Mouse (Mus musculus): ENCODE measurements at regions not wholly inside any gene's neighbourhood (a gene's known extent, or its start where the extent isn't known, plus 50 kb on each side); places are given as distances from the start of the nearest gene placed in this dataset.
"Not testable (repeated sequence)": the region's sequence is repeated elsewhere in the genome, so short reads cannot be mapped to it uniquely, and the experiment has no call there.

GRCm38 (mm10) chr3:128394805-128395204 lies 498.7 kb upstream of the Fam241a start:
- Histone ChIP-seq H3K36me3 (ENCODE audit: insufficient read depth, low read length) (no peaks in the 10 kb centered on the region), H3K4me3 (replicated peaks; ENCODE audit: low read length) (no peak overlapping the region), H3K27me3 (ENCODE audit: insufficient read depth, low read length) (no peaks in the 10 kb centered on the region), H3K4me1 (replicated peaks; ENCODE audit: low read depth, low read length) (no peaks in the 10 kb centered on the region), H3K9me3 (ENCODE audit: low read length) (no peaks in the 10 kb centered on the region)
- TF ChIP-seq CTCF (conservative IDR thresholded peaks at IDR 0.05; ENCODE audit: low read length) (no peak), NANOG (IDR thresholded peaks at IDR 0.05; ENCODE audit: borderline replicate concordance, low read length) (no peak), POU5F1 (IDR thresholded peaks at IDR 0.05; ENCODE audit: borderline replicate concordance, low read length) (no peak)

DNA sequence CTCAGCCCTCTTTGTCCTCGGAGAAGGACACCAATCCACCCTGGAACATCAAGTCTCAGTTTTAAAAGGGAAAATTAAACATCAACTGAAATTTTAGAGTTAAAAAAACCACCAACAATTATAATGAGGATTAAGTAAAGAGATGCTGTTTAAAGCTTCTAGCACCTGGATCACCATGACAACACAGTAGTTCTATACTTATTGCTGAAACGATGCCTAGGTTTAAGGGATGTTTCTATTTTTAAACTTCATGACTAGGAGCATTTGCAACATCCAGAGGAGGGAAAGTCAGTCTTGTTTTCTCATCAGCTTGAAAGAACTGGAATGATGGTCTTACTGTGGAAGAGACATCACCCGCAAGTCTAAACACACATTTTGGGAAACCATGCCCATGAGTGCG lies 484.5 kb upstream of the Fam241a start:
- H3K4me1 ChIP-seq (replicated peaks; ENCODE audit: low read depth, low read length), result no peaks in the 10 kb centered on the region
- no peaks in the 10 kb centered on the region for H3K9me3 ChIP-seq (ENCODE audit: low read length)
- no peak overlapping the region for H3K4me3 ChIP-seq (replicated peaks; ENCODE audit: low read length)
- no peaks in the 10 kb centered on the region for H3K36me3 ChIP-seq (ENCODE audit: insufficient read depth, low read length)
- no peaks in the 10 kb centered on the region for H3K27me3 ChIP-seq (ENCODE audit: insufficient read depth, low read length)
- TF ChIP-seq CTCF (conservative IDR thresholded peaks at IDR 0.05; ENCODE audit: low read length), result no peak
- TF ChIP-seq POU5F1 (IDR thresholded peaks at IDR 0.05; ENCODE audit: borderline replicate concordance, low read length), result no peak
- no peak for TF ChIP-seq NANOG (IDR thresholded peaks at IDR 0.05; ENCODE audit: borderline replicate concordance, low read length)

GRCm38 (mm10) chr3:128369521-128370127 lies 473.5 kb upstream of the Fam241a start:
- Histone ChIP-seq H3K27me3 (ENCODE audit: insufficient read depth, low read length) (no peaks in the 10 kb centered on the region), H3K4me1 (replicated peaks; ENCODE audit: low read depth, low read length) (no peaks in the 10 kb centered on the region; the same call in 1 of the 2 replicates), H3K4me3 (replicated peaks; ENCODE audit: low read length) (no peak overlapping the region), H3K9me3 (ENCODE audit: low read length) (no peaks in the 10 kb centered on the region), H3K36me3 (ENCODE audit: insufficient read depth, low read length) (no peaks in the 10 kb centered on the region)
- TF ChIP-seq POU5F1 (IDR thresholded peaks at IDR 0.05; ENCODE audit: borderline replicate concordance, low read length), result no peak

GRCm38 (mm10) chr3:128362310-128362709 lies 466.2 kb upstream of the Fam241a start:
- no peak overlapping the region for H3K4me3 ChIP-seq (replicated peaks; ENCODE audit: low read length)
- H3K4me1 ChIP-seq (replicated peaks; ENCODE audit: low read depth, low read length), result no peaks in the 10 kb centered on the region
- TF ChIP-seq POU5F1 (IDR thresholded peaks at IDR 0.05; ENCODE audit: borderline replicate concordance, low read length), result no peak
- TF ChIP-seq NANOG (IDR thresholded peaks at IDR 0.05; ENCODE audit: borderline replicate concordance, low read length), result no peak
- TF ChIP-seq CTCF (conservative IDR thresholded peaks at IDR 0.05; ENCODE audit: low read length), result no peak
- no peaks in the 10 kb centered on the region for H3K36me3 ChIP-seq (ENCODE audit: insufficient read depth, low read length)
- no peaks in the 10 kb centered on the region for H3K9me3 ChIP-seq (ENCODE audit: low read length)
- no peaks in the 10 kb centered on the region for H3K27me3 ChIP-seq (ENCODE audit: insufficient read depth, low read length)

- not testable (repeated sequence) for H3K9me3 ChIP-seq (ENCODE audit: low read length); H3K27me3 ChIP-seq (ENCODE audit: insufficient read depth, low read length); H3K4me1 ChIP-seq (replicated peaks; ENCODE audit: low read depth, low read length); H3K36me3 ChIP-seq (ENCODE audit: insufficient read depth, low read length); H3K4me3 ChIP-seq (replicated peaks; ENCODE audit: low read length)
- peak; percentile 30 for TF ChIP-seq CTCF (conservative IDR thresholded peaks at IDR 0.05; ENCODE audit: low read length)
Measured at GRCm38 (mm10) chr3:128349123-128349522, 453.0 kb upstream of the Fam241a start.

DNA sequence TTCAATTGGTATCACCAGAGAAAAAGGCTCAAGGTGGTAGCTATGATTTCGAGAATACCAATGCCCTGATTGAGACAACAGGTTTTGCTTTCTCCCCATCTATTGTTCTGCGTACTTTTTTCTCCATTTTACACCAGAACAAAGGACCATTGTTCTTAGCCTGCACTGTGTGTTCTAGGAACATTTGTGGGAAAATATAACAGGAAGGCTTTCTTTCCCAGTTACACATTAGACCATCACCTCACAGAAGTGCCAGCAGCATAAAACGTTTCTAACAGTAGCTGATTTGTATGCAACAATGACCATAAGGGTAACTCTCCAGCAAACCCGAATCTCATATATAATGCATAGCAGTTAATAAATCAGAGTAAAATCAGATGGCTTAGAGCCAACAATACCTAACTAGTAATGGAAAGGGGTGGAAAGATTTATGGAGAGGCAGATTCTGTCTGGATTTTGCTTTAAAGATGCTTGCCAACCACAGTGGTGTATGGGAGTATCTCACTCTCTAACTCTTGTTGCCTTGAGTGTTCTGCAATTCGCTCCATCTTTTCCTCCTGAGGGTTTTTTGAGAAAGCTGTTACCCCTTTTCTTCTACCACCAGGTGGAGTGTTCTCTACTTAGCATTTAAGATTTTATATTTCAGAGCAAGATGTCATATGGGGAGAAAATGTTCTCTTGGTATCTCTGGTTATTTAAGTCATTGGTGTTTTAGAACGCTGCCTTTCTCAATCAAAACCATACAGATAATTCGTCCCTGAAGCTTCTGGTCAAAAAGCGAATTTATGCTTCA lies 451.9 kb upstream of the Fam241a start:
- H3K9me3 ChIP-seq (ENCODE audit: low read length), result no peaks in the 10 kb centered on the region
- no peaks in the 10 kb centered on the region for H3K36me3 ChIP-seq (ENCODE audit: insufficient read depth, low read length)
- TF ChIP-seq CTCF (conservative IDR thresholded peaks at IDR 0.05; ENCODE audit: low read length), result no peak
- no peak for TF ChIP-seq NANOG (IDR thresholded peaks at IDR 0.05; ENCODE audit: borderline replicate concordance, low read length)
- TF ChIP-seq POU5F1 (IDR thresholded peaks at IDR 0.05; ENCODE audit: borderline replicate concordance, low read length), result no peak
- H3K4me3 ChIP-seq (replicated peaks; ENCODE audit: low read length), result no peak overlapping the region
- H3K4me1 ChIP-seq (replicated peaks; ENCODE audit: low read depth, low read length), result no peaks in the 10 kb centered on the region
- H3K27me3 ChIP-seq (ENCODE audit: insufficient read depth, low read length), result no peaks in the 10 kb centered on the region

DNA sequence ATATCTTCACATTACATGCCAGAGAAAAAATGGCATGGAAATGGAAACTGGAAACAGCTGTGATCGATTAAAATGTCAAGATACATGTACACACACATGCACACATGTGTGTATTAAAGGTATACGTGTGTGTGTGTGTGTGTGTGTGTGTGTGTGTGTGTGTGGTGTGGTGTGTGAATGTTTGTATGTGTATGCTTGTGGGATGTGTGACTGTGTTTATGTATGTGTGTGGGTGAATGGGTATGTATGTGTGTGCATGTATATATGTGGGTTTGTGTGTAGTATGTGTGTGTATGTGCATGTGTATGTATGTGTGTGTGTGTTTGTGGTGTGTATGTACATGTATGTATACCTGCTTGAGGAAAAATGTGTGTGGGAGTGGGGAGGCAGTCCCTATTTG lies 441.4 kb upstream of the Fam241a start:
- H3K9me3 ChIP-seq (ENCODE audit: low read length), result no peaks in the 10 kb centered on the region
- no peaks in the 10 kb centered on the region for H3K36me3 ChIP-seq (ENCODE audit: insufficient read depth, low read length)
- no peaks in the 10 kb centered on the region for H3K4me1 ChIP-seq (replicated peaks; ENCODE audit: low read depth, low read length)
- no peak overlapping the region for H3K4me3 ChIP-seq (replicated peaks; ENCODE audit: low read length)
- H3K27me3 ChIP-seq (ENCODE audit: insufficient read depth, low read length), result no peaks in the 10 kb centered on the region
- TF ChIP-seq CTCF (conservative IDR thresholded peaks at IDR 0.05; ENCODE audit: low read length) (no peak), NANOG (IDR thresholded peaks at IDR 0.05; ENCODE audit: borderline replicate concordance, low read length) (no peak), POU5F1 (IDR thresholded peaks at IDR 0.05; ENCODE audit: borderline replicate concordance, low read length) (no peak)

DNA sequence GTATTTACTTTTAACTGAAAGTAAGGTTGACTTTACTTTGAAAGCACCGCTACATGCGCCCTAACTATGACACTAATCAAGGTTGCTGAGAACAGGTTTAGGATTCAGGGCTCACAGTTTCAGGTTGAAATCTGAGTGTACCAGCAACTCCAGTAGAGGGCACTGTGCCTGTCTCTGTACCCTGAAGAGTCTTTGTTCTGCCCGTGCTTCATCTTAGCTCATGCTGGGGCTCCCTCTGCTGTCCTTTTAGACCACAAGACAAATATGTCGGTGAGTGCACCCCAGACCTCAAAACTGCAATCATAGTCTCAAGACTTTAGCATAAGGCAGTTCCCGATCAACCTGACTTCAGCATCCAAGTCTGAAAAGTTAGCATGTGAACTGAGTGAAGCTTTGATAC lies 440.9 kb upstream of the Fam241a start:
- H3K9me3 ChIP-seq (ENCODE audit: low read length), result no peaks in the 10 kb centered on the region
- H3K4me1 ChIP-seq (replicated peaks; ENCODE audit: low read depth, low read length), result no peaks in the 10 kb centered on the region

GRCm38 (mm10) chr3:128327677-128328076 lies 431.6 kb upstream of the Fam241a start:
- Histone ChIP-seq H3K36me3 (ENCODE audit: insufficient read depth, low read length) (no peaks in the 10 kb centered on the region), H3K4me3 (replicated peaks; ENCODE audit: low read length) (no peak overlapping the region), H3K9me3 (ENCODE audit: low read length) (no peaks in the 10 kb centered on the region), H3K4me1 (replicated peaks; ENCODE audit: low read depth, low read length) (no peaks in the 10 kb centered on the region), H3K27me3 (ENCODE audit: insufficient read depth, low read length) (no peaks in the 10 kb centered on the region)
- no peak for TF ChIP-seq POU5F1 (IDR thresholded peaks at IDR 0.05; ENCODE audit: borderline replicate concordance, low read length)
- no peak for TF ChIP-seq CTCF (conservative IDR thresholded peaks at IDR 0.05; ENCODE audit: low read length)
- no peak for TF ChIP-seq NANOG (IDR thresholded peaks at IDR 0.05; ENCODE audit: borderline replicate concordance, low read length)

More for the DNA sequence above, 440.9 kb upstream of the Fam241a start:
- peak; percentile 69 for TF ChIP-seq CTCF (conservative IDR thresholded peaks at IDR 0.05; ENCODE audit: low read length)
- TF ChIP-seq POU5F1 (IDR thresholded peaks at IDR 0.05; ENCODE audit: borderline replicate concordance, low read length), result no peak
- no peak overlapping the region for H3K4me3 ChIP-seq (replicated peaks; ENCODE audit: low read length)
- H3K36me3 ChIP-seq (ENCODE audit: insufficient read depth, low read length), result no peaks in the 10 kb centered on the region
- no peaks in the 10 kb centered on the region for H3K27me3 ChIP-seq (ENCODE audit: insufficient read depth, low read length)
